Mouse (Mus musculus): Measurements from ENCODE around the gene Trpm5.

Gene Trpm5

DNA sequence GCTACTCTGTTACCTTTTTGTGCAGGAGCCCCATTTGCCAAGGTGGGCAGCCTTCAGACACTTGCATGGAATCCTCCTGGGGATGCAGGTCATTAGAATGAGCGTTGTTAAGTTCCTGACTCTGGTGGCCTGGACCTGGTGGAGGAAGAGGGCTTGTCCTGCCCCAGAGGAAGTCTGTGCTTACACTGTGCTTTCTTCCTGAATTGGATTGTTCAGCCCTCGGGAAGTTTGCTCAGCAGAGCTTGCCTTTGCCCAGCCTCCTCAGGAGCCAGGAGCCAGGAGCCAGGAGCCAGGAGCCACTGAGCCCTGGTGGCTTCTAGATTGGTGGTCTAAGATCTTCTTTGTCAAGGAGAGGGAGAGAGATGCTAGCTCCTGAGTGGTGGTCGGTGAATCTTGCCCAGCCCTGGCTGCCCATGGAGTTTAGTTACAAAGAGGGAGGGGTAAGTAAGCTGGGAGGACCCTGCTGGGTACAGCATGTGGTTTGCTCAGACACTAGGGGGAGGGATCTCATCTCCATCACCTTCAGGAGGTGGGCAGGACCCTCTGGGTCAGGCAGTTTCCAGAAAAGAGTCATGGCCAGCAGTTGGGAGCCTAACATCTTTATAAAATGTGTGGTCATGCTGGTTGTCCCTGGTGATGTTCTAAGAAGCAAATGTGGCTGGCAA is 14.7 kb upstream of the Trpm5 start:
- in situ Hi-C loops (cut with MboI; ENCODE audit: low pct_unique_long_range_greater_than_20kb in 1 of 2, low sequenced_read_pairs in 2 of 2, unreplicated experiment in 1 of 2): no loop called here

DNA sequence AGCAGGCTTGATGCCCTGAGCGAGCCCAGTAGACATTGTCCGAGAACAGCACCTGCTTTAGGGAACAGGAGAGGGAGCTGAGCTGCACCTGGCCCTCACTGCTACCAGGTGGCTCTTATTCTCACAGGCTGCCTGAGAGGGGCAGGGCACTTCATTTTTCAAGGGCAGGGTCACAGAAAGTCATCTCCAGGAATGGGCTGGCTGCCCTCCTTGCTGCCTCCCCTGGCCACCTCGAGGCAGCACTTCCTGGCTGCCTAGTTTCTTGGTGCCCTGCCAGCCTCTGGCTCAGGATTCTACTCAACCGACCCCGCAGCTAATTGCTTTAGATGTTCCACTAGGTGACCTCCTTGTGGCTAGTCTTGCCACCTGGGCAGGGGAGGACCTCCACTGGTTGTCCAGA is 13.8 kb upstream of the Trpm5 start:
- in situ Hi-C loops (cut with MboI; ENCODE audit: low pct_unique_long_range_greater_than_20kb in 1 of 2, low sequenced_read_pairs in 2 of 2, unreplicated experiment in 1 of 2): no loop called here

DNA sequence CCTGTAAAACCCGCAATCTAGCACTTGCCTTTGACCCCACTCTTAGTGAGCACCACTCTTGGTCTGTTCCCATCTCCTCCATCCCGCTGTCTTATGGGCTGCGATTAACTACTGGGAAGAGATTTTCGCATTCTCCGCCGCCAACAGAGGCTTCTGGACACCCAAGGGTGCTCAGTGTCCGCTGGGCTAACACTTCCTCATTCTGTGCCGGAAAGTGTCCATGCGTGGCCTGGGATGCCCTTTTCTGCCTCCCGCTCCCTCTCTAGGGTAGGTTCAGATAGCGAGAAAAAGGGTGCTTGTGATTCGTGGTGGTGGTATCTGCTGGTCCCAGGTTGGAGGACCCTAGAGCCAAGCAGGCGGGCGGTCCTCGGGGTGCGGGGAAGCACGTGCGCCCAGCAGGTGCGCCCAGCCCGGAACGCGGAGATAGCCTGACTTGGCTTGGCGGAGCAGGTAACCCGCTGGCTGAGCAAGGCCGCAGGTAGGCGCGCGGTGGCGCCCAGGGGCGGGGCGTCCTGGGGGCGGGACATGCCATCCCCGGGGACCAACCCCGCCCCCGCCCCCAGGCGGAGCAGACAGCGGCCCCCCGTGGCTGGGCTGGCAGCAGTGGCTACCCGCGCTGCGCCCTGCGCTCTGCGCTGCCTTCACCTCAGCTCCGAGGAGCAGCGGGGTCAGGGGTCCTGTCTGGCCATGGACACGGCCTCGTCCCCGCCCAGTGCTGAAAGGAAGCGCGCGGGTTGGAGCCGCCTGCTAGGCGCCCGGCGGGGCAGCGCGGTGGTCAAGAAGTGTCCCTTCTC is 12.4 kb upstream of the Trpm5 start:
- in situ Hi-C loops (cut with MboI; ENCODE audit: low pct_unique_long_range_greater_than_20kb in 1 of 2, low sequenced_read_pairs in 2 of 2, unreplicated experiment in 1 of 2): no loop called here

DNA sequence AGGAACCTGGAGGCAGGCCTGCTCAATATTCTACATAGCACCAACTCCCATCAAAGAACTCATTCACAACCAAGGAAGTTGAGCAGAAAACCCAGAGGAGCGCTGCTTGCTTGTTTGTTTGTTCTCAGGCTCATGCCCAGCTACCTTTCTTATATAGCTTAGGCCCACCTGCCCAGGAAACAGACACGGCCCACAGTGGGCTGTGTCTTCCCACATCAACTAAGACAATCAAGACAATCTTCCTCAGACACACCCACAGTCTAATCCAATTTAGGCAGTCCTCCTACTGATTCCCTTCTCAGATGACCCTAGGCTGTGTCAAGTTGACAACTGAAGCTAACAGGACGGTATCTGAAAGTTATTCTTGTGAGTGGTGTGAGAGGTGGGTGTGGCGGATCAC is 11.6 kb upstream of the Trpm5 start, which contains the start of gene Kcnq1:
Gene Kcnq1 (plus strand): TSS at position 301 of the 400 bp plus-strand sequence.
- in situ Hi-C loops (cut with MboI; ENCODE audit: low pct_unique_long_range_greater_than_20kb in 1 of 2, low sequenced_read_pairs in 2 of 2, unreplicated experiment in 1 of 2): no loop called here

DNA sequence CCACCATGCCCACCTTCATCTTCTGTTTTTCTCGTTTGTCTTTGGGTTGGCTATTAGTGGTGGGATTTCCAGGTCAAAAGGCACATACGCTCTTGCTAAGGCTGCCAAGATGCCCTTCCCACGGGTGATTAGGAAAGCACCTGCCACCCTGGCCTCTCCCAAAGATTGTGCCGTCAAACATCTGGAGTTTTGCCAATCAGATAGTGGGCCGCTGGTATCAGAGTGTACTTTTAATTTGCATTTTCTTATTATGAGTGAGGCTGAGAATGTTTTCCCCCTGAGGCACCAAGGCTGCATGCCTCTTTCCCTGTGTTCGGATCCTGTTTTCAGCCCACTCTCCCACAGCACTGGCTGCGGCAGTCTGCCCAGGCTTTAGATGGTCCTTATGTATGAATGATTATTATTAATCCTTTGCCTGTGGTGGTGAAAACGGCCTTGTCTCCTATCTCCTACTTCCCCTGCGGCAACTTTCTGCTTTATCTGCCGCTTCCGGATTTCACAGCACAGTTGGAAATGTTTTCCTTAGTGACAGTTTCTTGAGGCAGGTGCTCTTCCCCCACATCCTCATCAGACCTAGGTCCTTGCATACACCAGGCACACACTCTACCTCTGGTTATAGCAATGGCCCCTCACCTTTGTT is 10.9 kb upstream of the Trpm5 start:
- in situ Hi-C loops (cut with MboI; ENCODE audit: low pct_unique_long_range_greater_than_20kb in 1 of 2, low sequenced_read_pairs in 2 of 2, unreplicated experiment in 1 of 2): no loop called here

DNA sequence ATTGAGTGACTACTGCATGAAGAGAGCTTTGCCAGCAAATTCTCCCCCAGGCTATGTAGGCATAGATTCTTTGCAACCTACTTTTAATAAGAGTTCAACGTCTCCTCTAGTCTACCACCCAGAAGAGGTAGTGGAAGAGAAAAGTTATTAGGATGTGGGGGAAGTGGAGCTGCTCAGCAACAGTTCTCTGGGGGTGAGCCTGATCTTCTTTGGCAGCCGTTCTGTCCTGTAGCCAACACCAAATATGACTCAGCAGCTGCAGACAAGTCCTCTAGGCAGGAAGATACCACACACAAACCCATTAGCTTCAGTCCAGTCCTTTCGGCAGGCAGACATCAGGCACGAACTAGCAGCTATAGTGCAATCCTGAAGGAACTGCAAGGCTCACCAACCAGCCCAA is 6.3 kb upstream of the Trpm5 start:
- in situ Hi-C loops (cut with MboI; ENCODE audit: low pct_unique_long_range_greater_than_20kb in 1 of 2, low sequenced_read_pairs in 2 of 2, unreplicated experiment in 1 of 2): no loop called here

DNA sequence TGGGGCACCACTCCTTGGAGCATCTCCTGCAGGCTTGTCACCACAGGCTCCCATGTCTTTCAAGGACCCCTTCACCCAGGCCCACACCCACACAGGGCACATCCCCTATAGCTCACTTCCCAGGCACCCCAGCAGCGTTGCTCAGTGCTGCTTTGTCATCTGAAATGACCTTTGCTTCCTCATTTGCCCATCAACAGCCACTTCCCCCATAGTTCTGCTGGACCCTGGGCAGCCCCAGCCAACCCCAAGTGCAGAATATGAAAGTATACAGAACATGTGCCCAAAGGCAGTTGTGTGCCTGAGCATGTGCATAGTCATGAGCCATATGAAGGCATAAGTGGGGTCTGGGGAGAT is 1.1 kb upstream of the Trpm5 start:
- in situ Hi-C loops (cut with MboI; ENCODE audit: low pct_unique_long_range_greater_than_20kb in 1 of 2, low sequenced_read_pairs in 2 of 2, unreplicated experiment in 1 of 2): loop anchor here (10.0 to 25.0 kb wide), 2 partner anchors 49 to 358 kb away; partner anchors contain the start of gene Ins2 (in 1 of the 2)

DNA sequence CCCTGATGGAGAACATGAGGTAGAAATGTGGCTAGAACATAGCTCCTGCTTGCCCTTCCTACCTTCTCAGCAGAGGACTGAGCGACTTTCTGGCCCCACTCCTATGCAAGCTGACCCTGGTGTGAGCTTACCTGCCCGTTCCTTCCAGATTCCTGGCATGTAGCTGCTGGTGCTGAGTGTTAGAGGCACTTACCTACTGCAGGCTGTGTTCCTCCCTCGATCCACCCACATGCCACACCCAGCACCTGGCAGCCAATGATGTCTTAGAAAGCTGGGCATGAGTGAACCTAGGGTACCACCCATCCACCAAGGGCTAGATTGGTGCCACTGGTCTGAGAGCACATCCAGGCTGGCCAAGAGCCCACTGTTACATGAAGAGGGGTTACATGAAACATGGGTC is 595 bp downstream of the Trpm5 start:
- in situ Hi-C loops (cut with MboI; ENCODE audit: low pct_unique_long_range_greater_than_20kb in 1 of 2, low sequenced_read_pairs in 2 of 2, unreplicated experiment in 1 of 2): loop anchor here (10.0 to 25.0 kb wide), 2 partner anchors 51 to 357 kb away; partner anchors contain the start of gene Ins2 (in 1 of the 2)

DNA sequence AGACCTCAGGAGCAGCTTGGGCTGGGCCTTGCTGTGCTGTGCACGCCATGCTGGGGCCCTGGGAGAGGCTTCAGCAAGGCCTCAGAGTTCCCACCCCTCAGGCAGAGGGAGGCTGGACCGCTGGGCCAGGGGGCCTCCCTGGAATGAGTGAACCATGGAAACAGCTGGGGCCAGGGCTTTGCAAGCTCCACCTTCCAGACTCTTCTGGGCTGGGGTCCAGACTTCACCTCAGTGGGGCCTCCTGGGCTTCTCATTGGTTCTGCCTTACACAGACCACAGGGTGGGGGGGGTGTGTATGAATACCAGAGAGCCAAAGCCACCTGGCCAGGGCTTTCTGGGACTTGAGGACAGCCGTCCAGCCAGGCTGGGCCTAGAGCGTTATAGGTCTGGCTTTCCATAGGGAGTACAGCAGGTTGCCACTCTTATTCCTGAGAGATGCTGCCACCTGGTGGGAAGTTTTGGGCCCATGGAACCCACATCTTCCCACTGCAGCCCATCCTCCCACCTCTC is 7.3 kb downstream of the Trpm5 start:
- in situ Hi-C loops (cut with MboI; ENCODE audit: low pct_unique_long_range_greater_than_20kb in 1 of 2, low sequenced_read_pairs in 2 of 2, unreplicated experiment in 1 of 2): loop anchor here (5.0 to 25.0 kb wide), 3 partner anchors 182 to 350 kb away; partner anchors contain the start of gene Ins2 (in 1 of the 2)

DNA sequence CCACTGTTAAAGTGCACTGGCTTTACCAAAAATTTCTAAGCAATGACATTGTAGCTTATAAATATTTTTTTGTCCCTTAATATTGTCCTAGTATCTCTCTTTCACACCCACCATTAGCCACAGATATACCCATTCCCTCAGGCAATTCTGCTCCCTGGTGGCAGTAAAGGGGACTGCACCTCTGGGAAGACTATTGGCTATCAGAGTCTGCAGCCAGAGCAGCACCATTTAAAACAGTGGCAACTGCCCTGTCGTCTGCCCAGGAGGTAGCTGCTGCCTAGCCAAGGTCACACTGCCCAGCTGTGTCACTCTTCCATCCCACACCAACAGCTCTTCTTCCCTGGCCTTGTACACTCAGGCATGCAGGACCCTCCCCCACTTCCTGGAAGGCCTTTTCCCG is 8.1 kb downstream of the Trpm5 start:
- in situ Hi-C loops (cut with MboI; ENCODE audit: low pct_unique_long_range_greater_than_20kb in 1 of 2, low sequenced_read_pairs in 2 of 2, unreplicated experiment in 1 of 2): loop anchor here (5.0 to 25.0 kb wide), 3 partner anchors 182 to 349 kb away; partner anchors contain the start of gene Ins2 (in 1 of the 2)

DNA sequence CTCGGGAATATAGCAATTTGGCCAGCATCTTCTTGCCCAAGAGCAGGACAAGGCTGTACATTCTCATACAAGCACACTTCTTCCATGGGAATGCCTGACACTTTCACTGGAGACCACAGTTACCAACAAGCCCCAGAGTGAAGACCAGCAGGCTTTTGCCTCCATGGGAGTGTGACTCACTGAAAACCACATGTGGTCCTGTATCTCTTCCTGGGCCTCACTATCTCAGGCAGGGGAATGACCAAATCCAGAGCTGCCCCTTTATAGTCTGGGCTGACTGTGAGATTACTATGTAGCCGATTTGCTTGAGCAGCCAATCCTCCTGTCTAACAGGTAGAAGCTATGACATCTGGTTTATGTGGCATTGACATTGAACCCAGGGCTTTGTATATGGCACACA is 10.7 kb downstream of the Trpm5 start:
- in situ Hi-C loops (cut with MboI; ENCODE audit: low pct_unique_long_range_greater_than_20kb in 1 of 2, low sequenced_read_pairs in 2 of 2, unreplicated experiment in 1 of 2): loop anchor here (10.0 to 25.0 kb wide), 2 partner anchors 179 to 346 kb away; partner anchors contain the start of gene Ins2 (in 1 of the 2)

DNA sequence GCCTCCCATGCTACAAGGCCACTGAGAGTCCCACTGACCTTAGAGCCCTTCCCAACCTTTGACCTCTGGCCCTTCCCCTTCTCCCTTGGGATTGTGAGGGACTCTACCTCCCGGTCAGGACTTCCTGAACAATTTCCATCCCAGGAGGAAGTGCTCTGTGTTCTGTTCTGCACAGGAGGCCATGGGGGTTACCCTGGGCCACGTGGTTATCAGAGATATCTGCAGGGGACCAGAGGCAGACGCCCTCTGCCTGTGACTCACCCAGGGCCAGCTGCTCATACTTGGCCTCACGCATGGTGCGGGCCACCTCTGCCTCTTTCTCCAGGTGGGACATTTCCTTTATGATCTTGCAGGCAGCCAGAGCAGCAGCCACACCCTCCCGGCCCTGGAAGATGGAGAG is 12.4 kb downstream of the Trpm5 start:
- in situ Hi-C loops (cut with MboI; ENCODE audit: low pct_unique_long_range_greater_than_20kb in 1 of 2, low sequenced_read_pairs in 2 of 2, unreplicated experiment in 1 of 2): loop anchor here (10.0 to 25.0 kb wide), 2 partner anchors 177 to 345 kb away; partner anchors contain the start of gene Ins2 (in 1 of the 2)

DNA sequence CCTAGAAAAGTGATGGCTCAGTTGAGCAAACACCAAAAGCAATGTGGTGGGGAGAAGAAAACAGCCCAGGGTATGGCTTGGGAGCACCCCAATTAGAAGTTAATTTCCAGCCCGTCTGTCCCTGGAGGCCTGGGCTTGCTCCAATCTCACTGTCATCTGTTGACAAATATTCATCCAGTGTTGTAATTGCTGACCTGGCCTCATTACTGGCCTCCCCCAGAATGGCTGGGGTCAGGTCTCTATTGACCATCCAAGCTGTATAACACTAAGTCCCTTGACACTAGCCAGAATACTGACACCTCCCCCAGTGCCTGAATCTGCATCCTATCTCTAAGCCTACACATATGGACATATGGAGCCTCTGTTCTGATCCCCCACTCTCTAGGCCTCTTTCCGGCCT is 17.1 kb downstream of the Trpm5 start:
- in situ Hi-C loops (cut with MboI; ENCODE audit: low pct_unique_long_range_greater_than_20kb in 1 of 2, low sequenced_read_pairs in 2 of 2, unreplicated experiment in 1 of 2): loop anchor here in 1 of 2 experiments (25.0 kb wide), 1 partner anchor 340 kb away; the partner anchor contains the start of gene Ins2

DNA sequence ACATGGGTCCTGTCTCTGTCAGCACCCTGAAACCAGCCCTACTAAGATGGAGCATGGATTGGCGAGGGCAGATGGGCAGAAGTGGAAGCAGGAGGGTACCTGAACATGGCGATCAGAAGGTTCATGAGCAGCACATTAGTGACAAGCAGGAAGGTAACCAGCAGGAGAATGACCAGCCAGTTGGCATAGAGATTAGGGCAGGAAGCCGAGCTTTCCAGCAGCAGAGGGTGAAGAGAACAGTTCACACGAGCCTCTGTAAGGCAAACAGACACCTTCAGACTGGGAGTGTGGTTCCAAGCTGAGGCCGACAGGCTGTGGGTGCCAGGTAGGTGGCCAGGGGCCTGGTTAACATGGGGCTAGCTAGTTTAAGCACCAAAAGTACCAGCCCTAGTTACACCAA is 19.0 kb downstream of the Trpm5 start:
- in situ Hi-C loops (cut with MboI; ENCODE audit: low pct_unique_long_range_greater_than_20kb in 1 of 2, low sequenced_read_pairs in 2 of 2, unreplicated experiment in 1 of 2): loop anchor here in 1 of 2 experiments (25.0 kb wide), 1 partner anchor 338 kb away; the partner anchor contains the start of gene Ins2

DNA sequence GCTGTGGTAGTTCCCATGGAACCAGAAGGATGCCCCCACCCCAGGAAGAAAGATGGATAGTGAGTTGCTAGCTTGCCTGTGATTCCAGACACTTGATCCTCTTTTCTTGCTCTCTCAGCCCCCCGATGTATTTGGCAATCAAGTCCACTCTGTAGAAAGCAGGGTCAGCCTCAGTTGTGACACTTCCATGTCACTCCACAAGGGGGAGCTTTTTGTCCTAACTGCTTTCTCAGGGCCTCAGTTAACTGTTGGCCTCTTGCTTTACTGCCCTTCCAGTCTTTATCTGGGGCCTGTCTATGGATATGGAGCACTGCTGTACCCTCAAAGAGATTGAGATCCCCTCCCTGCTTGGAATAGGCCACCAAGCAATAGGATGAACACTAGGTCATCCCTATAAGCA is 21.4 kb downstream of the Trpm5 start:
- in situ Hi-C loops (cut with MboI; ENCODE audit: low pct_unique_long_range_greater_than_20kb in 1 of 2, low sequenced_read_pairs in 2 of 2, unreplicated experiment in 1 of 2): no loop called here

DNA sequence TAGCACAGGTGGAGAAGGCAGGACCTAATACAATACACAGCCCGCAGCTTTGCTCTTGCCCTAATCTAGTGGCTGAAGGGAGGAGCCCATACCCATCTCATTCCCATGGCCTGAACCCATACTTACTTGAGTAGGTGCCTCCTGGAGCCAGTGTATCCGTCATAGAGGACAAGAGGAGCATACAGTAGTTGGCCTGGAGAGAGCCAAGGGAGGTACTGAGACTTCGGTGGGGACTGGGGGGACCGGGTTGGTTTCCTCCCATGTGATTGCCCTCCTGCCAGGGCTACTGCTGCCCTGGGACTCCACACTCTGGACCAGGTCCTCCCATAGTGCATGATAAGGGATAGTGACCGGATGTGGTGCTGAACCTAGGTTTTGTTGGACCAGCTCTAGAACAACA is 21.8 kb downstream of the Trpm5 start:
- in situ Hi-C loops (cut with MboI; ENCODE audit: low pct_unique_long_range_greater_than_20kb in 1 of 2, low sequenced_read_pairs in 2 of 2, unreplicated experiment in 1 of 2): no loop called here

DNA sequence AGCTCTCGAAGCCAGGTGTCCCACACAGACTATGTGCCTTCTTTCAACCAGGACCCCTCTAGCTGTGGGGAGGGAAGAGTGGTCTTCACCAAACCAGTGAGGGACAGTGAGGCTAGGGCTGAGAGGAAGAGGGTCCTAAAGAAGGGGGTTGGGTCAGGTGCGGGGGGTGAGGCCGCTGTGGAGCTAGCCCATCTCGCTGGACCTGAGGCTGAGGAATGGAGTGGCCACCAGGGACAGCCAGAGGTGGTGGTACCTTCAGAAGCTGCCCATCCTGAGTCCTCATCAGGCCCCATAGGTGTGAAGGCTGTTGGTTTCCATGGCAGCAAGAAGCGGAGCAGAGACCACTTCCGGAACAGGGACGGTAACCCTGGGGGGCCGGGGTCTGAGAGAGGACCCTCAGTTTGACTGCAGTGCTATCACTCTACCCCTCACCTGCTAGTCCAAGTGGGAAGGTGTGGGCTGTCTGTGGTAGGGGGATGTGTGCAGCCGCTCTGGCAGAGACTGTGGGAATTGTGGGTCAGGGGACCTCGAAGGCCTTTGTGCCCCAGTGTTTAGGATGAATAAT is 23.9 kb downstream of the Trpm5 start:
- in situ Hi-C loops (cut with MboI; ENCODE audit: low pct_unique_long_range_greater_than_20kb in 1 of 2, low sequenced_read_pairs in 2 of 2, unreplicated experiment in 1 of 2): no loop called here

DNA sequence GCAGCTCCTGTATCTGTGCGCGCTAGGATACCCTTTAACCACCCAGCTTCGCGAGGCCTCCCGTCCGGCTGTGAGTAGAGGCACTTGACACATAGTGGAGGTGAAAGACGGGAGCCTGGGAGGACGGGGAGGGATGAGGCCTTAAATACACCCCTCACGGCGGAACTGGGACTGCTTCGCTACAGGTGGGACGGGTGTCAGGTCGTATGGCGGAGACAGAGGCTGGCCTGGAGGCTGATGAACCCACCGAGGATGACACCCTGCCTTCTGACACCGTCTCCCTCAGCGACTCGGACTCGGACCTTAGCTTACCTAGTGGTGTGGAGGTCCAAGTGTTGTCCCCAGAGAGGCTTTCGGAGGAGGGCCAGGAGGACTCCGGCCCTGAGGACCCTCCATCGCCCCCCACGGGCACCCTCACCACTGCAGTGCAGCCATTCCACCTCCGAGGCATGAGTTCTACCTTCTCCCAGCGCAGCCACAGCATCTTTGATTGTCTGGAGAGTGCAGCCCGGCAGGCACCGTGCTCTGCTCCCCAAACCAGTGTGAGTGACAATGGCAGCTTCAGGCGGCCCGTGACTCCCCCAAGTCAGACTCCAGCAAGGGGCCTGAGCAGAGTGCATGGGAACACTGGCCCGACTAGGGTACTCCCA is 24.6 kb downstream of the Trpm5 start:
- in situ Hi-C loops (cut with MboI; ENCODE audit: low pct_unique_long_range_greater_than_20kb in 1 of 2, low sequenced_read_pairs in 2 of 2, unreplicated experiment in 1 of 2): no loop called here

Measured in mouse embryonic stem cell (cell line).